Mouse (Mus musculus): ENCODE results near the gene Bglap. TPM values are rescaled to one million over a fixed set of nuclear protein-coding genes. Genes with fewer than 3 reads are reported as not detected.

The Bglap gene
- polyA plus RNA-seq, 1 experiment: 56.2 TPM

GRCm38 (mm10) chr3:88418016-88418415, 33.8 kb upstream of the Bglap start:
- 88% methylated on average over 6 of the region's 6 CpGs for WGBS
- TF ChIP-seq POLR2A (IDR thresholded peaks at IDR 0.05; ENCODE audit: borderline replicate concordance, control insufficient read depth, low read depth, low read length) (no peak), CTCF (IDR thresholded peaks at IDR 0.05; ENCODE audit: control insufficient read depth, insufficient read depth, low read length) (no peak)
- Histone ChIP-seq H3K4me1 (ENCODE audit: control insufficient read depth, insufficient read depth, low read length) (peaks cover 5% of the 10 kb centered on the region), H3K4me3 (replicated peaks; ENCODE audit: control insufficient read depth, low read depth, low read length) (no peak overlapping the region), H3K27ac (ENCODE audit: control insufficient read depth, insufficient read depth, low read depth, low read length, poor library complexity) (no peak overlapping the region)

- Histone ChIP-seq H3K4me1 (ENCODE audit: control insufficient read depth, insufficient read depth, low read length) (peaks cover 2% of the 10 kb centered on the region; the same call in 1 of the 2 replicates), H3K4me3 (replicated peaks; ENCODE audit: control insufficient read depth, low read depth, low read length) (no peak overlapping the region), H3K27ac (ENCODE audit: control insufficient read depth, insufficient read depth, low read depth, low read length, poor library complexity) (peak overlapping the region; percentile 13; the same call in 1 of the 2 replicates)
- WGBS: 82% methylated on average over 4 of the region's 4 CpGs
- TF ChIP-seq POLR2A (IDR thresholded peaks at IDR 0.05; ENCODE audit: borderline replicate concordance, control insufficient read depth, low read depth, low read length) (no peak), CTCF (IDR thresholded peaks at IDR 0.05; ENCODE audit: control insufficient read depth, insufficient read depth, low read length) (no peak)
Measured at GRCm38 (mm10) chr3:88415668-88416067, 31.4 kb upstream of the Bglap start.

- Histone ChIP-seq H3K27ac (ENCODE audit: control insufficient read depth, insufficient read depth, low read depth, low read length, poor library complexity) (peak overlapping the region; percentile 31; the same call in 1 of the 2 replicates), H3K4me3 (replicated peaks; ENCODE audit: control insufficient read depth, low read depth, low read length) (no peak overlapping the region), H3K4me1 (ENCODE audit: control insufficient read depth, insufficient read depth, low read length) (peaks cover 2% of the 10 kb centered on the region; the same call in 1 of the 2 replicates)
- no peak for TF ChIP-seq CTCF (IDR thresholded peaks at IDR 0.05; ENCODE audit: control insufficient read depth, insufficient read depth, low read length)
- TF ChIP-seq POLR2A (IDR thresholded peaks at IDR 0.05; ENCODE audit: borderline replicate concordance, control insufficient read depth, low read depth, low read length): no peak
- 84% methylated on average over 11 of the region's 11 CpGs for WGBS
Measured at GRCm38 (mm10) chr3:88412636-88413035, 28.4 kb upstream of the Bglap start.

- 82% methylated on average over 4 of the region's 4 CpGs for WGBS
- TF ChIP-seq POLR2A (IDR thresholded peaks at IDR 0.05; ENCODE audit: borderline replicate concordance, control insufficient read depth, low read depth, low read length) (peak; percentile 18; the same call in 1 of the 2 replicates), CTCF (IDR thresholded peaks at IDR 0.05; ENCODE audit: control insufficient read depth, insufficient read depth, low read length) (no peak)
- Histone ChIP-seq H3K27ac (ENCODE audit: control insufficient read depth, insufficient read depth, low read depth, low read length, poor library complexity) (peak overlapping the region; percentile 69), H3K4me3 (replicated peaks; ENCODE audit: control insufficient read depth, low read depth, low read length) (no peak overlapping the region), H3K4me1 (ENCODE audit: control insufficient read depth, insufficient read depth, low read length) (peaks cover 2% of the 10 kb centered on the region; the same call in 1 of the 2 replicates)
Measured at GRCm38 (mm10) chr3:88411681-88412080, 27.4 kb upstream of the Bglap start.

GRCm38 (mm10) chr3:88410645-88411031, 26.4 kb upstream of the Bglap start:
- 37% methylated on average over 7 of the region's 7 CpGs for WGBS
- H3K4me3 ChIP-seq (replicated peaks; ENCODE audit: control insufficient read depth, low read depth, low read length): no peak overlapping the region
- TF ChIP-seq POLR2A (IDR thresholded peaks at IDR 0.05; ENCODE audit: borderline replicate concordance, control insufficient read depth, low read depth, low read length): no peak
- TF ChIP-seq CTCF (IDR thresholded peaks at IDR 0.05; ENCODE audit: control insufficient read depth, insufficient read depth, low read length): no peak
- H3K27ac ChIP-seq (ENCODE audit: control insufficient read depth, insufficient read depth, low read depth, low read length, poor library complexity): peak overlapping the region; percentile 69; the same call in 1 of the 2 replicates
- H3K4me1 ChIP-seq (ENCODE audit: control insufficient read depth, insufficient read depth, low read length): peaks cover 2% of the 10 kb centered on the region; the same call in 1 of the 2 replicates

GRCm38 (mm10) chr3:88409741-88410644, 25.7 kb upstream of the Bglap start, which contains the start of gene Pmf1:
Pmf1 (minus strand) TSS chr3:88410331.
- peaks cover 2% of the 10 kb centered on the region; the same call in 1 of the 2 replicates for H3K4me1 ChIP-seq (ENCODE audit: control insufficient read depth, insufficient read depth, low read length)
- TF ChIP-seq CTCF (IDR thresholded peaks at IDR 0.05; ENCODE audit: control insufficient read depth, insufficient read depth, low read length): no peak
- TF ChIP-seq POLR2A (IDR thresholded peaks at IDR 0.05; ENCODE audit: borderline replicate concordance, control insufficient read depth, low read depth, low read length): peak; percentile 97
- H3K4me3 ChIP-seq (replicated peaks; ENCODE audit: control insufficient read depth, low read depth, low read length): peak within 1 kb of the TSS; percentile 90
- peak within 1 kb of the TSS; percentile 89 for H3K27ac ChIP-seq (ENCODE audit: control insufficient read depth, insufficient read depth, low read depth, low read length, poor library complexity)
- WGBS: under 1% methylated on average over 54 of the region's 54 CpGs

- TF ChIP-seq POLR2A (IDR thresholded peaks at IDR 0.05; ENCODE audit: borderline replicate concordance, control insufficient read depth, low read depth, low read length) (no peak), CTCF (IDR thresholded peaks at IDR 0.05; ENCODE audit: control insufficient read depth, insufficient read depth, low read length) (no peak)
- Histone ChIP-seq H3K27ac (ENCODE audit: control insufficient read depth, insufficient read depth, low read depth, low read length, poor library complexity) (no peak overlapping the region), H3K4me1 (ENCODE audit: control insufficient read depth, insufficient read depth, low read length) (peaks cover 2% of the 10 kb centered on the region; the same call in 1 of the 2 replicates), H3K4me3 (replicated peaks; ENCODE audit: control insufficient read depth, low read depth, low read length) (peak overlapping the region; percentile 90)
- 28% methylated on average over 5 of the region's 5 CpGs for WGBS
Measured at GRCm38 (mm10) chr3:88408953-88409352, 24.7 kb upstream of the Bglap start.

GRCm38 (mm10) chr3:88407529-88407928, 23.3 kb upstream of the Bglap start:
- TF ChIP-seq CTCF (IDR thresholded peaks at IDR 0.05; ENCODE audit: control insufficient read depth, insufficient read depth, low read length) (no peak), POLR2A (IDR thresholded peaks at IDR 0.05; ENCODE audit: borderline replicate concordance, control insufficient read depth, low read depth, low read length) (no peak)
- no peak overlapping the region for H3K27ac ChIP-seq (ENCODE audit: control insufficient read depth, insufficient read depth, low read depth, low read length, poor library complexity)
- H3K4me1 ChIP-seq (ENCODE audit: control insufficient read depth, insufficient read depth, low read length): peaks cover 2% of the 10 kb centered on the region; the same call in 1 of the 2 replicates
- 70% methylated on average over 7 of the region's 7 CpGs for WGBS
- no peak overlapping the region for H3K4me3 ChIP-seq (replicated peaks; ENCODE audit: control insufficient read depth, low read depth, low read length)
